Mouse (Mus musculus) mesoderm, embryonic 11.5 days (tissue): ENCODE data around the gene Rab32.
"Not testable (repeated sequence)": the region's sequence is repeated elsewhere in the genome, so short reads cannot be mapped to it uniquely, and the experiment has no call there.

ENCODE experiments used
- DNase-seq: peaks from one replicate; pipeline ENCODE4 v3.0.0-alpha.2; 2012; ENCODE audit warnings: low read depth, low spot score

The Rab32 gene

DNA sequence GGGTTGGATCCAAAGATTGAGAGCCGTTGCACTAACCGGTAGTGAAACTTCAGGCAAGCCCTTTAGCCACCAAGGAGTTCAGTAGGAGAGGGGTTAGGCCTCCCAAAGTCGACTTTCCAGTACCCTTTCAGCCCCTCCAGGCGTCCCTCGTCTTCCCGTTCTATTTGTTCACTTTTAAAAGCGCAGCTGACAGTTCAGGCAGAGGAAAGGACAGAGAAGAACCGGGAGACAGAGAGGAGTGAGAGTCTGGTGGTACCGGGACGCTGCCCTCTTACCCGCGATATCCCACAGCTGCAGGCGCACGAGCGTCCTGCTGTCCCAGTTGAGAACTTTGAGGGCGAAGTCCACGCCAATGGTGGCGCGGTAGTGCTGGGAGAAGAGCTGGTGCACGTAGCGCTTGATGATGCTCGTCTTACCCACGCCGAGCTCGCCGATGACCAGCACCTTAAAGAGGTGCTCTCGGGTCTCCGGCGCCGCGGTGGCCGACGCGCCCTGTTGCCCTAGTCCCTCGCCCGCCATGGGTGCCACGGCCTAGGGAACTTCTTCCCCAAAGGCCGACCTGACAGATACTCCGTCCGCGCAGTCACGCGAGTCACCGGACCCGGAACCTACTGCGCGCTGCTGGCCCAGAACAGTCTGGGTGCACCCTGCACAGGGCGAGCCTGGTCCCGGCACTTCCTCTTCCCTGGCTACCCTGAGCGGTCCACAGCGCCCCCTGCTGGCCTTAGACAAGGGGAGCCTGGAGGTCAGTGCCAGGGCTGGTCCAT, at the start of gene Rab32:
Gene Rab32, minus strand, starts transcription at position 696 of the 767 bp plus-strand sequence.
- DNase-seq: peak; percentile 91

DNA sequence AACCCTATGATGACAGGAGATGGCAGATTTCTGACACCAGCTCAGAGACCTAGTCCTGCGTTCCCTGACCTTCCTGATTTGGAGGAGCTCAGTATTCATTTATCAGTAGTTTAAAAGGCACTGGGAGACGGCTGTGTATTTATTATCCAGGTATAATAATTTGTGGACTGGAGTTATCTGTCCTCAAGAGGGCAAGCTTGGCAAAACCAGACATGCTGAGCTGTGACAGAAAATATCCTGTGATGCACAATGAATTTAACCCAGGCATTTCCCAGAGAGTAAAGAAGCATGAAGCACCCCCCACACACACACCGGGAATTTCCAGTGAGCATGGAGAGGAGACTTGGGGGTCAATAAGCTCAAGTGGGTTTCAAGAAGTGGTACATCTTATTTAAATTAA, 42.7 kb upstream of the Rab32 start:
- no peak for DNase-seq

DNA sequence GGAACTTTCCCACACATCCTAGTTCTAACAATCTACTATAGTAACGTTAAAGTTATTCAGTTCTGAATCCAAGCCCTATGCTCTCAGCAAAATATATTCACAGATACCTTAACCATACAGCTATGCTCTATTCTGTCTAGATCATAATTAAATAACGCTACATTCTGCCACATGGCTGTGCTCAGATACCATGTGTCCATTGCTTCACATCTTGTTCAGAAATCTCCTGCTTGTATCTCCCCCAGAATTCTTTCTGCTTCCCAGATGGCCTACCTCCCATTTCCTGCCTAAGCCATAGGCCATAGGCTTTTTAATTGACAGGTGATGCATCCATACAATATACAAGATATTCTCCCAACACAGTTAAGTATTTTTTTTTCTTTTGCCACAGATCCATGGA, 39.4 kb upstream of the Rab32 start:
- not testable (repeated sequence) for DNase-seq

- no peak for DNase-seq
These were observed 22.7 kb upstream of the Rab32 start for GRCm38 (mm10) chr10:10580811-10581210.

GRCm38 (mm10) chr10:10579821-10580220, 21.8 kb upstream of the Rab32 start:
- DNase-seq: no peak

DNA sequence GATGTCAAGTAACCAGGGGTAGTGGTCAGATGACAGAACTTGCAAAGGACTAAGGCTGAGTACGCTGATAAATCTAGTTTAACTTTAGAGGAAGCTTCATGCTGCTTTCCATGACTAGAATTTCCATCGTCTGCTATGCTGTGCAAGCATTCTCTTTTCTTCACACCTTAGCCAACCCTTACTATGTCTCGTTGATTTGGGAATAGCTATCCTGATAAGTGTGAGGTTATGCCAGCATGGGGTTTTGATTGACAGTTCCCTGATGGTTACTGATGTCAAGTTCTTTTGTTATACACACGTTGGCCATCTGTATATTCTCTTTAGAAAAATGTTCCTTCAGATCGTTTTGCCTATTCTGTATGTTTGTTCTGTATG, 259 bp upstream of the Rab32 start:
- DNase-seq: no peak

DNA sequence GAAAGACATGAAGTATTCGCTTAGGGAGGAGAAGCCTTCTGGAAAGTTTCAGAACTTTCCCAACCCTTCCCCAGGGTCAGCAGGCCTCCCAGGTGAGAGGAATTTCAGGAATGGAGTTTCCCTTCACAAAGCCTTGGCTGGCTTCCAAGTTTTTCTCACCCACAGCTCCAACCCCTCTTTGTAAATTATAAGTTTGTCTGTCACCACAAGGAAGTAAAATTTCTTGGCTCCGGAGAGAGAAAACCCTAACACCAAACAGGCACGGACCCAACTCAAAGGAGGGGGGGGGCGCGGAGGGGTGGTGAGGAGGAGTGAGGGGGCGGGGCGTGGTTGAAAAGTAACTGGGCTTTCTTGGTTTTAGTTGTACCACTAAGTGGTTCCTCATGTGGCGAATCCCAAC, 980 bp downstream of the Rab32 start:
- peak; percentile 76 for DNase-seq

GRCm38 (mm10) chr10:10555676-10556075, 2.4 kb downstream of the Rab32 start:
- DNase-seq: no peak

- DNase-seq: no peak
These were observed 2.8 kb downstream of the Rab32 start for GRCm38 (mm10) chr10:10555221-10555620.

GRCm38 (mm10) chr10:10550134-10550533, 7.9 kb downstream of the Rab32 start:
- DNase-seq: no peak

- no peak for DNase-seq
These were observed 11.4 kb downstream of the Rab32 start for GRCm38 (mm10) chr10:10546623-10547022.

- DNase-seq: no peak
These were observed 13.1 kb downstream of the Rab32 start for GRCm38 (mm10) chr10:10544955-10545354.
